Mouse (Mus musculus) intestine, embryonic 16.5 days (tissue): Measurements from ENCODE around the gene Tmed6. TPM values are rescaled to one million over a fixed set of nuclear protein-coding genes. Genes with fewer than 3 reads are reported as not detected.
"Not testable (repeated sequence)": the region's sequence is repeated elsewhere in the genome, so short reads cannot be mapped to it uniquely, and the experiment has no call there.

Experiments
- ATAC-seq: fragments of 200-750 bp; cut with Nextera tagmentation; 2 replicates; pipeline ENCODE4 v1.8.0; 2017; ENCODE audit warnings: moderate TSS enrichment, moderate library complexity
- H3K27ac ChIP-seq: fragments of 300-500 bp; sonication (generic); 2 replicates; pipeline ENCODE4 v1.5.1; 2014; ENCODE audit warnings: mild to moderate bottlenecking, low read length
- H3K27me3 ChIP-seq: fragments of 300-500 bp; sonication (generic); replicated peaks from 2 replicates; pipeline ENCODE4 v1.6.1; 2014; ENCODE audit warnings: low read length, control low read depth, mixed read lengths; ENCODE audit not compliant: control insufficient read depth, insufficient read depth
- H3K36me3 ChIP-seq: fragments of 300-500 bp; sonication (generic); 2 replicates; pipeline ENCODE4 v1.6.1; 2014; ENCODE audit warnings: low read length, control low read depth; ENCODE audit not compliant: control insufficient read depth, insufficient read depth
- H3K4me1 ChIP-seq: fragments of 300-500 bp; sonication (generic); 2 replicates; pipeline ENCODE4 v1.6.1; 2014; ENCODE audit warnings: low read length, control low read depth, mixed read lengths; ENCODE audit not compliant: control insufficient read depth, insufficient read depth
- H3K4me2 ChIP-seq: fragments of 300-500 bp; sonication (generic); 2 replicates; pipeline ENCODE4 v1.6.1; 2014; ENCODE audit warnings: low read depth, low read length, control low read depth
- H3K4me3 ChIP-seq: fragments of 300-500 bp; sonication (generic); 2 replicates; pipeline ENCODE4 v1.5.1; 2014; ENCODE audit warnings: mild to moderate bottlenecking, low read length
- H3K9ac ChIP-seq: fragments of 300-500 bp; sonication (generic); 2 replicates; pipeline ENCODE4 v1.6.1; 2014; ENCODE audit warnings: low read depth, low read length
- H3K9me3 ChIP-seq: fragments of 300-500 bp; sonication (generic); 2 replicates; pipeline ENCODE4 v1.6.1; 2016; ENCODE audit warnings: low read length, control low read depth; ENCODE audit not compliant: control insufficient read depth
- WGBS: fragments of 180-500 bp; shearing (Covaris S2); extraction: QIAGEN DNeasy Blood & Tissue Kit; methylation state at CpG from one replicate; pipeline ENCODE4 v1.1.7; 2014; 5-methylcytosine and 5-hydroxymethylcytosine counted together
- polyA plus RNA-seq: library from polyadenylated mRNA; unstranded; fragments of >200 nt; fragmentation: Nextera tagmentation; extraction: Ambion mirVana; gene quantifications from 2 replicates; pipeline ENCODE4 v1.2.1, GENCODE M21; 2015

Gene Tmed6
- polyA plus RNA-seq, 1 experiment from 2014 or later, result 52.3 TPM

GRCm38 (mm10) chr8:107108978-107109720 is 43.7 kb upstream of the Tmed6 start:
- peak; percentile 26 for ATAC-seq
- Histone ChIP-seq H3K9me3 (no peaks in the 10 kb centered on the region), H3K27ac (no peak overlapping the region), H3K4me2 (peak overlapping the region; percentile 30), H3K9ac (peak overlapping the region; percentile 46; the same call in 1 of the 2 replicates), H3K27me3 (no peaks in the 10 kb centered on the region), H3K36me3 (no peaks in the 10 kb centered on the region), H3K4me3 (peak overlapping the region; percentile 20), H3K4me1 (no peaks in the 10 kb centered on the region)
- WGBS, result 48% methylated on average over 23 of the region's 23 CpGs

- H3K9me3 ChIP-seq, H3K27me3 ChIP-seq, H3K4me1 ChIP-seq, H3K4me3 ChIP-seq, H3K4me2 ChIP-seq, H3K36me3 ChIP-seq, ATAC-seq, H3K27ac ChIP-seq, H3K9ac ChIP-seq: not testable (repeated sequence)
- WGBS, result 94% methylated on average over 5 of the region's 5 CpGs
These were observed 42.6 kb upstream of the Tmed6 start for GRCm38 (mm10) chr8:107108089-107108488.

DNA sequence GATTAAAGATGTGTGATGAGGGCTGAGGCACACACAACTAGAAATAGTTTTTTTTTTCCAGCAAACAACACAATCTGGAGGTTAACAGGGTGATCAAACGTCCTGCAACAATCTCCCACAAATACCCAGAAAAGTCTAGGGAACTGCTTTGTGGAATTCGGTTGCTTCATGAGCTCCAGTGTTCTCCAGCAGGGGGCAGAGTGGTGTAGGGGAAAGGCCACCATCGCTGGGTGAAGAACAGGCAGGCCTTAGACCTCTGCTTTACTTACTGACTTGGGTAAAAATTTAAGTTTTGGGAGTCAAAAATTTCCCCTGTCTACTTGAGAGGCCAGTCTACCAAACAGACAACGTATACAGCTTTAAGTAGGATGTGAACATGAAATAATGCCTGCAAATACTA is 39.1 kb upstream of the Tmed6 start:
- Histone ChIP-seq H3K4me3 (no peak overlapping the region), H3K27ac (no peak overlapping the region), H3K27me3 (no peaks in the 10 kb centered on the region), H3K9me3 (no peaks in the 10 kb centered on the region), H3K9ac (no peak overlapping the region), H3K36me3 (no peaks in the 10 kb centered on the region), H3K4me2 (no peak overlapping the region), H3K4me1 (no peaks in the 10 kb centered on the region)
- no peak for ATAC-seq
- 11% methylated on average over 4 of the region's 4 CpGs for WGBS

DNA sequence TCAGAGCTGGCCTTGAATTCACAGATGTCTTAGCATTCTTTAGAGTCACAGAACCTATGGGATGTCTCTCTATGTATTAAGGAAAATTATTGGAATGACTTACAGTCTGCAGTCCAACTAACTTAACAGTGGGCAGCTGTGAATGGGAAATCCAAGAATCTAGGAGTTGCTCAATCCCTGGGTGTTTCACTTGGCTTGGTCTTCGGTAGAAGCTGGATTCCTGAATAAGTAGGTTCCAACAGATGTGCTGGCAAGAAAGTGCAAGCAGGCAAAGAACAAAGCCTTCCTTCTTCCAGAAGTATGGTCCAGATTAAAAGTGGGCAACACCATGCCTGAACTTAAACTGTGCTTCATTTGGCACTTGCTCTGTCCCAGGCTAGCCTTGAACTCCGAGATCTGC is 35.2 kb upstream of the Tmed6 start:
- H3K9ac ChIP-seq, result no peak overlapping the region
- no peaks in the 10 kb centered on the region for H3K36me3 ChIP-seq
- no peak for ATAC-seq
- no peaks in the 10 kb centered on the region for H3K9me3 ChIP-seq
- no peak overlapping the region for H3K4me3 ChIP-seq
- no peaks in the 10 kb centered on the region for H3K27me3 ChIP-seq
- no peak overlapping the region for H3K27ac ChIP-seq
- no peak overlapping the region for H3K4me2 ChIP-seq
- H3K4me1 ChIP-seq, result 0 out of 2 replicates have a peak, but pooled peaks cover 2% of the 10 kb centered on the region
- 80% methylated on average over 2 of the region's 2 CpGs for WGBS

GRCm38 (mm10) chr8:107096366-107097036 is 31.1 kb upstream of the Tmed6 start, which contains the start of gene Terf2:
TSS of gene Terf2 (minus strand) at chr8:107096547.
- Histone ChIP-seq H3K4me1 (peaks cover 16% of the 10 kb centered on the region; the same call in 1 of the 2 replicates), H3K27ac (peak within 1 kb of the TSS; percentile 91), H3K4me3 (peak within 1 kb of the TSS; percentile 67), H3K9me3 (no peaks in the 10 kb centered on the region), H3K27me3 (no peaks in the 10 kb centered on the region), H3K9ac (peak within 1 kb of the TSS; percentile 92), H3K36me3 (no peaks in the 10 kb centered on the region; the same call in 1 of the 2 replicates), H3K4me2 (peak within 1 kb of the TSS; percentile 67)
- 3% methylated on average over 39 of the region's 39 CpGs for WGBS
- peak; percentile 97 for ATAC-seq

DNA sequence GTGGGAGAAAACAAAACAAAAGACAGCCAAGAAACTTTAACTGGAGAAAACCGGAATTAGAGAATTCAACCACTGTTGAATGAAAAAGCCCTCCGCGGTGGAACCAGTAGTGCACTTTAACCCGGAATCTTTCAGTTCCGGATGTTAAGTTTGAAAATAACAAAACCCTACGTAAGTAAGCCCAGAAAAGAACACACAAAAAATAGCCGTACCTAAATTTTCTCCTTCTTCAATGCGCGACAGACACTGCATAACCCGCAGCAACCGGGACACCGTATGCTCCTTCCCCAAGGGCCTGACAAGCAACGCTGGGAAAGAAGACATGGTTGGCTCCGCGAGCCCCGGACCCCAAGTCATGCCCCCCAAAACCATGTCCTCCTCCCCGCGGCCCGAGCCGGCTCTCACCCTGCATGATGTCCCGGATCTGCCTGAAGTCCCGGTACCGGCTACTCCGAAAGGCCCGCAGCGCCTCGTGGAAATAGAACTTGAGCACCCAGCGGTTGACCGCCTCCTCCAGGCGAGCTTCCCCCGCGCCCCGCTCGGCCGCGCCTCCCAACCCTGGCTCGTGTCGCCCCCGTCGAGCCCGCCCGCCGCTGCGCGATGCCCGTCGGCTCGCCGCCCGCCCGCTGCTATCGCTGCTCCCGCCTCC is 30.4 kb upstream of the Tmed6 start:
- no peaks in the 10 kb centered on the region for H3K9me3 ChIP-seq
- WGBS, result under 1% methylated on average over 52 of the region's 53 CpGs
- ATAC-seq, result no peak; the same call in 1 of the 2 replicates
- no peaks in the 10 kb centered on the region for H3K27me3 ChIP-seq
- no peaks in the 10 kb centered on the region; the same call in 1 of the 2 replicates for H3K36me3 ChIP-seq
- peak overlapping the region; percentile 67 for H3K4me2 ChIP-seq
- H3K4me3 ChIP-seq, result peak overlapping the region; percentile 67
- peaks cover 16% of the 10 kb centered on the region; the same call in 1 of the 2 replicates for H3K4me1 ChIP-seq
- peak overlapping the region; percentile 92 for H3K9ac ChIP-seq
- peak overlapping the region; percentile 91 for H3K27ac ChIP-seq

- Histone ChIP-seq H3K27ac (no peak overlapping the region), H3K9me3 (no peaks in the 10 kb centered on the region), H3K4me3 (no peak overlapping the region), H3K9ac (no peak overlapping the region), H3K36me3 (peaks cover 7% of the 10 kb centered on the region), H3K4me2 (no peak overlapping the region), H3K27me3 (no peaks in the 10 kb centered on the region), H3K4me1 (peaks cover 13% of the 10 kb centered on the region; the same call in 1 of the 2 replicates)
- 95% methylated on average over 7 of the region's 7 CpGs for WGBS
- ATAC-seq, result no peak
These were observed 25.1 kb upstream of the Tmed6 start for GRCm38 (mm10) chr8:107090531-107090930.

DNA sequence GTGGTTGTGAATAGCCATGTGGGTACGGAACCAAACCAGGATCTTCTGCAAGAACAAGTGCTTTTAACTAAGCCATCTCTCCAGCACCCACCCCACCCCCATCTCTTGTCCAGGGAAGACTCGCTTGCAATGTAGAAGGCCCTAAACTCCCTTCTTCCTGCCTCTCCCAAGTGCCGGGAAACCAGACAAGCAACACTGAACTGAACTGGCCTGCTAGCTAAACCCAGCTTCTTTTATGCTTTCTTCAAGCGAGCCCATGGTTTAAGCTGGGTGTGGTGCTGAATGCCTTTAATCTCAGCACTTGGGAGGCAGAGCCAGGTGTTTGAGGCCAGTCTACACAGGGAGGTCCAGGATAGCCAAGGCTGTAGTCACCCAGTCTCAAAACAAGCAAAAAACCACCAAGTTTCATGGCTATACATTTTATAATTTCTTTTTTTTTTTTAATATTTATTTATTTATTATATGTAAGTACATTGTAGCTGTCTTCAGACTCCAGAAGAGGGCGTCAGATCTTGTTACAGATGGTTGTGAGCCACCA is 23.2 kb upstream of the Tmed6 start:
- Histone ChIP-seq H3K4me3 (no peak overlapping the region), H3K9ac (no peak overlapping the region), H3K4me1 (no peaks in the 10 kb centered on the region), H3K27me3 (no peaks in the 10 kb centered on the region), H3K27ac (no peak overlapping the region), H3K9me3 (no peaks in the 10 kb centered on the region), H3K36me3 (peaks cover 12% of the 10 kb centered on the region), H3K4me2 (no peak overlapping the region)
- no peak for ATAC-seq
- 96% methylated on average over 5 of the region's 5 CpGs for WGBS

DNA sequence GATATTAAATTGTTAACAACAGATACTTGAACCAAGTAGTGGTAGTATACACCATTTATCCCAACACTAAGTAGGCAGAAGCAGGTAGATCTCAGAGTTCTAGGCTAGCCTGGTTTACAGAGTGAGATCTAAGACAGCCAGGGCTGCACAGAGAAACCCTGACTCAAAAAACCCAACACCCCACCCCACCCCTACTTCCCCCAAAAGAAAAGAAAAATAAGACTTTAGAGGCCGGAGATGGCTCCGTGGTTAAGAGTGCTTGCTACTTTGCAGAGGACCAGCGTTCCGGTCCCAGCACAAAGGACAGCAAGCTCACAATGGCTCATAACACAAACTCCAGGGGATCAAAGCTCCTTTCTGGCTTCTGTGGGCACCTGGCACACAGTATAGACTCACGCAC is 20.6 kb upstream of the Tmed6 start:
- Histone ChIP-seq H3K4me3 (no peak overlapping the region), H3K4me2 (no peak overlapping the region), H3K9me3 (no peaks in the 10 kb centered on the region), H3K36me3 (peaks cover 20% of the 10 kb centered on the region), H3K4me1 (no peaks in the 10 kb centered on the region), H3K9ac (no peak overlapping the region), H3K27ac (no peak overlapping the region), H3K27me3 (no peaks in the 10 kb centered on the region)
- no peak for ATAC-seq
- WGBS, result 97% methylated on average over 5 of the region's 5 CpGs
